Mouse (Mus musculus): Measurements from ENCODE around the gene Dnajc4.

The Dnajc4 gene

DNA sequence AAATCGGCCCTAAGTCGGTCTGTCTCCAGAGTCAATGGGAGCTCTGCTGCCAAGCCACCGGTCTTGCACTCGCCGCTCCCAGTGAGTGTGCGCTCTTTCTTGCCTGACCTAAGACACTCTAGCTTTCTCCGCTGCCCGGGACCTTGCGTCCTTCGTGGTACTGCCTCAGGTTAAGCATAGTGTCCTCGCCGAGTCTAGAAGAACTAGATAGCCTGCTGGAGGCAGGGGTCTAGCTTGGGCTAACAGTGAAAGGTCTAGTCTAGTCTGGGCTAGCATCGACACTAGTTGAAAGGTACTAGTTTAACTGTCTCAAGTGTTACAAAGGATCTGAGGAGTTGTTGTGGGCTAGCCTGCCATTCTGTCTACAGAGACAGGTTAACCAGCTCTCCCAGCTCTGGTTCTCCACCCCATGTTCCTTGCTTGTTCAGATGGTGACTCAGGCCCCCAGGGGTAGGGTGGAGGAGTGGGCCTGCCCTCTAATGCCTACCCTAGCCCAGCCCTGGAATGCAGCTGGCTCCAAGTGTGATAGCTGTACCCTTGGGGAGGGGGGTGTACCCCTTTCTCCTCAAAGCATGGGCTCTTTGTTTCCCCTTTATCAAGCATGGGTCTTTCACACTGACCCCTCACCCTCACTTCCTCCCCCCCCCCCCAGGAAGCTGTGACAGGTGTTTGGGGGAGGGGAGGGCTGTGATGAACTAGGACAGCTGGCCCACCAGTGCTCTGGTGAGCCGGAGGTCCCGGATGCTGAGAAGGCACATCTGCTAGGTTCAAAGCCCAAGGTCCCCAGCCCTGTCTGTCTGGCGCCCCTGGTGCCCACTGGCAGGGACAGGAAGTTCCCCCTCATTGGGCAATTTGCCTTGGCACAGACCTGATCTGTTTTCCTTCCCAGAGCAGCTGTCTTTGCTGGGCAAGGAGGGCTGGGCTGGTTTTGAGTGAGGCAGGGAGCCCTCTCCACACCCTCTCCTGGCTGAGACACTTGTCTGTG lies 16.5 kb downstream of the Dnajc4 start, which contains the start of gene Plcb3:
Plcb3 (minus strand) TSS at position 934 of the 985 bp plus-strand sequence.
- peak; percentile 48 for DNase-seq (ENCODE audit: low read depth, low spot score)

DNA sequence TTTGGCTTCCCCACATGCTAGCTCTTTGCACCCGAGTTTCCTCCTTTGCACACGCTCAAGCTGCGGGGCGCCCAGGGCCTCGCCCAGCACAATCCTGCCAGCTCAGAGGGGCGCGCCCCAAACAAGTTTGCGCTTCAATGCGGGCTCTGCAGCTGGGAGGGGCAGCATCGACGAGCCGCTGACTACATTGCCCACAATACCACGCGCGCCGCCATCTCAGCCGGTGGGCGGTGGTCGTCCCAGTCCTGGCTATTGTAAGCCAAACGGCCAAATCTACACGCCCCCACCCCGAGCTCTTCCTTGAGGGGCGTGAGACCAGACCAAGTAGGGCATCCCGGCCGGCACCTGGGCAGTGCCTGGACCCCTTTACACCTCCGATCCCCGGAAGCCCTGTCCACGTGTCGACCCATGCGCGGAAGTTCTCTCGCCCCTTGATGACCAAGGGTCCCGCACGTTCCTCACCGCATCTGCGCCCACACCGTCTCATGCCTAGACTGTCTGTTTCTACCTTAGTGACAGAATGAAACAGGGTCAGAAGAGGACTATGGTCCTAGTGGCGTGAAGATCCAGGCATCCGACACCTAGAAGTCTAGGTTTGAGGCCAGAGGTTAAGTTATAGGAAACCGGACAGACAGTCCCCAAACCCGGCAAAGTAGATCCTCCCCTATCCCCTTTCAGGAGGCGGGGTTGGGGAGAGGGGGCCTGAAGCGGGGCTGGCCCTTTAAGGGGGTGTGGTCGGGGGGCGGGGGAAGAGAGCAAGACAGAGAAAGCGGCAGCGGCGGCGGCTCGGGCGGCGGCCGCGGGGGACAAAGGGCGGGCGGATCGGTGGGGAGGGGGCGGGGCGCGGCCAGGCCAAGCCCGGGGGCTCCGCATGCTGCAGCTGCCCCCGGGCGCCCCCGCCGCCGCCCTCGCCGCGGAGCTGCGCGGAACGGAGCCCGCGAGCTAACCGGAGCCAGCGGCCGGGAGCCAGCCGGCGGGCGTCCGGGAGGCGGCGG lies 17.9 kb downstream of the Dnajc4 start, which contains the start of gene Ppp1r14b:
Ppp1r14b (plus strand) TSS at position 758 of the 995 bp plus-strand sequence.
- DNase-seq (ENCODE audit: low read depth, low spot score) = peak; percentile 96

DNA sequence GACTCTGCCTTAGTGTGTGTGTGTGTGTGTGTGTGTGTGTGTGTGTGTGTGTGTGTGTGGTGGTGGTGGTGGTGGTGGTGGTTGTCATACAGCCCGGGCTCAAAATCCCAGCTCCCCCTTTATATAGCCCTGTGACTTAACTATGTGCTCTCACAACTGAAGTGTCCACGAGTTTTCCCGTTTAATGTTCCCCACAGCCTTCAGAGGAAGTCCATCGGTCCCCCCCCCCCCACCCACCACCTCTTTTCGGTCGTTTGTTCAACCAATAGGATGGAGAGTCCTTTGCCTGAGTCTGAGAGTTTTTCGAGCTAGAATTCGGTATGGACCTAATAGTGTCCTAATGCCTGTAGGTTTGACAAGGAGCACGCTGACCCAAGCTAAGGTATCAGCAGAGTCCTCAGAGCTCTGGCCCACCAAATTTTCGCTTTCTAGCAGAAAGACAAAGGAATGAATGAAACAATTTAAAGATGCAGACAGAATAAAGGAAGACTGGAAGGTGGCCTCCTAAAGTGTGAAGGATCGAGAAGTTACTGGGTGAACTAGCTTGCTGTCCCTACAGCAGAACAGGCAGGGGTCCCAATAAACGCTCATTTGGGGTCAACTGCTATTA lies 18.7 kb downstream of the Dnajc4 start:
- DNase-seq (ENCODE audit: low read depth, low spot score) = no peak

DNA sequence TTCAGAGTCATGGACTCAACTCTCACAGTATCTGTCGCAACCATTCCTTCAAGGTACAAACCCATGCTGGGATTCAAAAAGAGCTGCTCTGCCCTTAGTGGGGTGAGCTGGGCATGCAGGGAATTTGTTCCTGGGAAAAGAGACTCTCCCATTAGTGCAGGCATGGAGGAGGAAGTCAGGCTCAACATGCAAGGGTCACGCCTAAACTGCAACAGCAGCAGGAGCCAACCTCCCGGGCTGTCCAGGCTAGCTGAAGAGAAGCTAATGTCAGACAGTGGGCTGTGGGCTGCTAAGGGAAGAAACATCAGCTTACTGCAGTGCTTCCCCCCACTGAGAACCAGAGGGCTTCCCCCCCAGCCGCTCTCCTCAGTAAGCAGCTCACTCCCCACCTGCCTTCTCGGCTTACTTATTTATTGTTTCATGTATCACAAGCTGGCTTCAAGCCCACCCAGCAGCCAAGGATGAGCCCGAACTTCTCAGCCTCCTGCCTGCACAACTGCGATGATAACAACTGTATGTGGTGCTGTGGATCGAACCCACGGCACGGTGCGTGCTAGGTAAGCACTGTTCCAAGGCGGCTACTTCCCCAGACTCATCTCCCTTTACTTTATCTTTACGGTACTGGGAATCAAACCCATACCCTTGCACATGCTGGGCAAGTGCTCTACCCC lies 20.0 kb downstream of the Dnajc4 start:
- no peak for DNase-seq (ENCODE audit: low read depth, low spot score)

DNA sequence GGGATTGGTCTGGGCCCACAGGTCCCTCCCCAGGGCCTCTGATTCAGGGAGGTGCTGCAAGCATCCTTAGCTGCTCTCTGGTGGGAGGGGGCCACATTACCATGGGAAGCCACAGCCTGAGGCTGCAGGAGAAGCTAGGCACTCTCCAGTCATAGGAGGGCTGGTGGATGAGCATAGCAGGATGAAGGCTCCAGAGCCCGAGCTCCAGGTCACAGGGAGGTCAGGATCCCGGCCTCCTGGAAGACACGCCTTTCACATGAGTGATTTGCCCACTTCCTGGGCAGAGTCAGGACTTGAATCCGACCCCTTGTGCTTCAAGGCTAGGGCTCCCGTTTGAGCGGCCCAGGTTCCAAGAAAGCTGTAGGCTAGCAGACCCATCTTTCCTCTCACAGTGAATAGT lies 20.7 kb downstream of the Dnajc4 start:
- DNase-seq (ENCODE audit: low read depth, low spot score) = peak; percentile 56

DNA sequence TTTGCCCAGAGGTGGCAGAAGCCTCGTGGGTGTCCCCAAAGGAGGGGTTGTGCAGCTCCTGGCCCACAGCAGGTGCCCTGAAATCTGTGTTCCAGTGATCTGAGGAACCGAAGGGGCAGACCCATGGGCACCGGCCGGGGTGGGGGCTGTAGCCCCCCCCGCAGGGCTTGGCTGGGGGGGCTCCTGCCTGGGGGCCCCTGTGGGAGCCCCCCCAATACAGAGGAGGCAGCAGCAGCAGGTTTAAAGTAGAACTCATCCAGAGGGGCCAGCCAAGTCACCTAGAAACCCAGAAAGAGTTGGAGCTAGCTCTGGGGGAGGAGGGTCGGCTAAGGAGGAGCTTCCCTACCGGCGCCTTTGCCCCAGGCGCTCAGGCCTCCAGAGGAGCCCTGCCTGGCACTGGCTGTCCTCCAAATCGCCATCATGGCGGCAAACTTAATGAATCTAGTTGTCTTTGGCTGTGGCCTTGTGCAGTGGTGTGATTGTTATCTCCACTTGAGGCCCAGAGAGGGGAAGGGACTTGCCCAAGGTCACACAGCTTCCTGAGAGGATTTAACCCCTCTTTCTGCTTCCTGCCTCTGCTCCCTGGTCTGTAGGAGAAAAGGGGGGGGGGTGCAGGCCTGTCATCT lies 21.8 kb downstream of the Dnajc4 start:
- peak; percentile 64 for DNase-seq (ENCODE audit: low read depth, low spot score)

DNA sequence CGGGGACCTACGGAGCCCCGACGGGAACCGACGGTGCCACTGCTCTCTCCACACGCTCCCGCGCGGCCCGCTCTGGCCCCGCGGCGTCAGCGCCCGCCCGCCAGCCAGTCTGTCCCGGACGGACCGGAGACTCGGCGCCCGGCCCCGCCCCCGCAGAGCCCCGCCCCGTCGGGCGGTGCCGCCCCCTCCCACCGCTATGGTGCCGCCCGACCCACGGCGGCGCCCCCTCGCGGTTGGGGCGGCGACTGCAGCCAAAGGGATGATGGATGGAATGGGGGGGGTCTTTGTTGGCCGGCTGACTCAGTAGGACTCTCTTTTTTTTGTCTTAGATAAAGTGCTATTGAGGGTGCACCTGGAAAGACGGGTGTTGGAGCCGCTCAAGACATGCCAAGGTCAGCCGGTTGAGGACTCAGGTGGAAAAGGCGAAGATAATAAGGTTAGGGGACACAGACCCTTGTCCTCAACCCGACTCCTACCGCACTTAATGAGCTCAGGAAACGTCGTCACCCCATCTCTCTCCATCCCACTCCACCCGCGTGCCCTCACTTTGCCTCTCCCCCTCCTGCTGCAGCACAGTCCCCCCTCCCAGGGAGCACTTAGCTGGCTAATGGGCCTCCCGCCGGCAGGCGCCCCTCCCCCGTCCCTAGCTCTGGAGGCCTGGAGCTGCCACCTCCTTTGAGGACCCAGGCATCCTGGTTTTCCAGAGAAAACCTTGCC lies 22.5 kb downstream of the Dnajc4 start:
- peak; percentile 82 for DNase-seq (ENCODE audit: low read depth, low spot score)

DNA sequence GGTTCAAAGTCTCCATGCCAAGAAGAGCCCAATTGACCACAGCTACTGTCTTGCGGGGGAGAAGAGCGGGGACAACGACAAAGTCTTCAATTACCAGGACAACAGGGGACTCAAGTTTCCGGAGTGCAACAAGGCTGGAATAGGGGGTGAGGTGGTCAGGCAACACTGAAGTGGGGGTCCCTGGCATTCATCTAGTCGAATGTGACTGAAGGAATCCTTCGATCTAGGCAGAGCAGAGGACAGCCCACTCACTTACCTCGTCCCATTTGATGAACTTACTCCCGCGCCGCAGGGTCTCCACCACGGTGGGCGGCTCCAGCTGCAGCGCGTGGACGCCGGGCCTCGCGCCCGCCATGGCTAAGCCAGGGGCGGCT lies 23.1 kb downstream of the Dnajc4 start:
- no peak for DNase-seq (ENCODE audit: low read depth, low spot score)

DNA sequence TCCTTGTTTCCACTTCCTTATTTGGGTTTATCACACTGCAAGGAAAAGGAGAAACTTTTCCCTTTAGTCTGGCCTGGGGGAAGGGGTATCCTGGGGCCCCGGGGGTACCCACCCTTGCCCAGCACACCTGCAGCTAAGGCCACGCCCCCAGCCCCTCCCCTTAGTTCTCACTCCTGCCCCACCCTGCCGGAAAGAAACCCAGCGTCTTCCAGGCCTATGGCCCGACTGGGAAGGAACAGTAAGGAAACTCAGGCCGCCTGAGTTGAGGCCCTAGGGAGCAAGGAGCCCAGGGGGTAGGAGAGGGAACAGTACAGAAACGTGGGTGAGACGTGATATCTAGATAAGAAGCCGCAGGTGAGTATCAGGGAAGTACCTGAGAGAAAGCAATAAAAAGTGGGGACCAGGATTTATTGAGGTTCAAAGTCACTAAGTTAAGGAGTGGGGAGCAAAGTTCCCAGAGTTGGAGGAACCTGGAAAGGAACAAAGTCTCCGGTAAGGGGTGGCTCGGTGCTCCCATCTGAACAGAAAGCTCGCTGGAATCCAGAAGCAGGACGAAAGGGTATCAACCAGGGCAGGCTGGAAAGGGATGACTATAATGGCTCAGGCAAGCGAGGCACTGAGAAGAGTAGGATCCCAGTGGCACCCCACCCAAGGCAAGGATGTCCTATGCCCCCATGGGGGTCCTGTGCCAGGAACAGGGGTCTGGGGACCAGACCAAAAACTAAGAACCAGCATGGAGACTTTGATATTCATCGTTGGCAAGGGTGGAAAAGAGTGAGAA lies 23.7 kb downstream of the Dnajc4 start:
- peak; percentile 53 for DNase-seq (ENCODE audit: low read depth, low spot score)

DNA sequence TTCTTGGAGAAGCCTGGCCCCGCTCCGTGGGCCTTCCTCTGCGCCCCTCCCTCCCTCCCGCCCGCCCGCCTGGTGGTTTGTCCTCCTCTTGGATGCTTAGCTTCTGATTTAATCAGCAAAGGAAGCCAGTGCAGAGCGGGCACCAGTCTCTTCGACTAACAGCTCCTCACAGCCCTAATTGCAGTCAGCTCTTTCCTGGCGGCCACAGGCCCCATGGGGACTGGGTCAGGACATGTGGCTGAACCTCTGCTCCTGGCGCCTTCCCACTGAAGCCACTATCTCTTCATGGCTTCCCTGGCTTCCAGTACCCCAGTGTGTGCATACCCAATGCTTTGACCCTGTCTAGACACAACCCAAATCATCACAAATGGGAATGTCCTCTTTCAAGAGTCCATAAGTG lies 35.9 kb downstream of the Dnajc4 start:
- no peak for DNase-seq (ENCODE audit: low read depth, low spot score)

DNA sequence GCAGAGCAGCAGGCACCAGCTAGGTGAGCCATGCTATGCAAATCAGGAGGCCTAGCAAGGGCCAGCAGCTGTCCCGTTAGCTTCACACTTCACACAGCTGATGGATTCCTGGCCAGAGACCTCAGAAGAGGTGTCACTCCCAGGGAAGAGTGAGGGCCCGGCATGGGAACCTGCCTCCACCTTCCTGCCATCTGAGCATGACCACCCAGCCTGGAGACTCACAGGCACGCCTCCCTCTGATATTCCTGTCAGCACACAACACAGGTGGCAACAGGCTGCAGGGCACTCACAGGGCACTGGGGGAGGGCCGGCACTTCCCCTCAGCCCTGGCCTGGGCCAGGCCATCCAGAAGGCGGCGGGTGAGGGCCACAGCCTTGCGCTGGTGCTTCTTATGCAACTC lies 36.9 kb downstream of the Dnajc4 start:
- DNase-seq (ENCODE audit: low read depth, low spot score) = no peak

DNA sequence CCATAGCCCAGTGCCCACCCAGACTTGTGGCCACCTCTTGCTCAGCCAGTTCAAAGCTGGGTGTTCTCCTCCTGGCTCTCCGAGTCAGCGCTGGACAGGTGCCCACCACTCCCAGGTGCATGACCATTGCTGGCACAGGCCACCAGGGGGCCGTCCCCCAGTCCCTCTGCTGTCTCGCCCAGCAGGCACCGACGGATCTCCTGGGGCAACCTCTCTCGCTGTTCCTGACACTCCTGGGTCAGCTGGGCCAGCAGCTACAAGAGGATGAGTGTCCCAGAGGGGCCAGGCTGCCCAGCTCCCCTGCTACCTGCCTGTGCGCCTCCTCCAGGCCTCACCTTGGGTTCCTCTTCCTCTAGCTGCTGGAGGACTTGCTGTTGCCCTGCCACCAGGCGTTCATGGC lies 38.3 kb downstream of the Dnajc4 start:
- DNase-seq (ENCODE audit: low read depth, low spot score) = peak; percentile 29

DNA sequence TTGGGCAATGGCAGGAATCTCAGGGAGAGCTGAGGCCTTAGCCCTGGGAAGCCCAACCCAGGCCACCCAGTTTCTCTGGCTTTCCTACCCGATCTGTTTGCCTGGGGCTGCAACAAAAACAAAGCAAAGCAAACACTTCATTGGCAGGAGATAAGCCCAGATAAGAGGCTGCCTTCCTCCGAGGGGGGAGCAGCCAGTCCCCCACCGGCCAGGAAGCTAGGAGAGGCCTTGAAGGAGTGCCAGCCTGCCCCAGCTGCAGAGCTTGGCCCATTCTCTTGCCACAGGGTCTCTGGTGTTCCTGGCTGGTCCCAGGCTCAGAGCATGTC lies 39.7 kb downstream of the Dnajc4 start:
- DNase-seq (ENCODE audit: low read depth, low spot score) = no peak

DNA sequence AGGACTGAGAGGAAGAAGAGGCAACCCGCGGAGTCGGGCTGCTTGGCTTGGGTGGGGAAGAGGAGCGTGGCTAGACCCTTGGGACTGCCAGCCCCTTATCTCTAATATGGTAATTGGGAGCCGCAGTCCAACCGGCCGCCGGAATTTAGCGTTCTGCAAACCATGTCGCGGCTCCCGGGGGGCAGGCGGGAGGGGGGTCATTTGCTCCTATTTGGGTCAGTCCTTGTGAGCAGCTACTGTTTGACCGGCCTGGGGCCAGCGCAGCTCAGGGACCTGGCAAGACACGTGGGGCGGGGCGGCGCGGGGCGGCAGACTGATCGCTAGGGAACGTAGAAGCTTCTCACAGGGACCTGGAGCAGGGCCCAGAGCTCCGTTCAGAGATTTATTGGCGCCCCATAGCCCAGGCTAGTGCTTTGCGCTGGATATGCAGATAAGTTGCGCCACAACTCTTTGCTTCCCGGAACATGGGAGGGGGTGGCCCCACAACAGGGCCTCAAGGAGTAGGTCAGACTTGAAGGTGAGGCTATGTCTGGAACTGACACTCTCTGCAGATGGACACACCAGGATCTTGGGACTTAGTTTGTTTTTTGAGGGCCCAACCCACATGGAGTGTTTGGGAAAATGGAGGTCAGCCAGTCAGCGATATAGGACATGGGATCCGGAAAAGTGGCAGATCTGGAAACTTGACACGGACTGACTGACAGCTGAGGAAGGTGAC lies 40.2 kb downstream of the Dnajc4 start:
- DNase-seq (ENCODE audit: low read depth, low spot score) = peak; percentile 54

DNA sequence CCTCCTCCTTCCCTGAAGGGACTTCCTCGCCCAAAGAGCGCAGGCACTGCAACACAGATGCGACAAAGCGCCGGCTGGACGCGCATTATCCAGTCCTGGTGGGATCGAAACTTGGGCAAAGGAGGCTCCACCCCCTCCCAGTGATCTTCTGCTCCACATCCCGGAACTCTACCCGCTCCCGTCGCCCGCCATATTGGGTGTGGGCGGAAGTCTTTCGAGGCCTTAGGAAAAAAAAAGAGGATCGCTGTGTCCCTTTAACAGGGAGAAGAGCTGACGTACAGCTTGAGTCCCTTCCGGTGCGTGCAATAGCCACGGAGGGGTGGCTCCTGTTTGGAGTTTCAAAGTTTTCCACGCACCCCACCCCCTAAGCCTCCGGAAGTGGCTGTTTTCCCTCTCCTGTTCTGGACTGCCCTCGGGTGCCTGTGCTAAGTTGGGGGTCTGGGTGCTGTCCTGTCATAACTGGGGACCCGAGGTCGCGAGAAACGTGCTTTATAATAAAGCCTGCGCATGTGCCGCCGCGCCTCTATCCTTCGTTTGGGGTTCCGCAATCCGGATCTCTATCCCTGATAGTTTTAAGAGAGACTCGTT lies 40.9 kb downstream of the Dnajc4 start:
- DNase-seq (ENCODE audit: low read depth, low spot score) = peak; percentile 94

DNA sequence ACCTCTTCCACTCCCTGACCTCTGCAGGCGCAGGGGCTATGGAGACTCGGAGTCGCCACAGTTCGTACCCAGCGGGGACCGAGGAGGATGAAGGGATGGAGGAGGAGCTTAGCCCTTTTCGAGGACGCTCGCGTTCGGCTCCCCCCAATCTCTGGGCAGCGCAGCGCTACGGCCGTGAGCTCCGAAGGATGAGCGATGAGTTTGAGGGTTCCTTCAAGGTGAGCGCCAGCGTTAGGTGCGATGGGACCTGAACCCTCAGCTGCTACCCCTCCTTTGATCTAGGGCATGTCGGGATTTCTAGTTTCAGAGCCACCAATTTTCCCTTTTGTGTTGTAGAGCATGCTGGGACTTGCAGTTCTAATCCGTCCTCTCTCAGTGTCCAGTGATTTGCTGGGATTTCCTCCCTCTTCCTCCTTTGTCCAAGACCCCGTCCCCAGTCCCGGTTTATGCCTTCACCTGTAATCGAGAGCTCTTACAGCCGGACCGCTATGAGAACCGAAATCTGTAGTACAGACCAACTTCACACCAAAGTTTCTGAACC lies 41.7 kb downstream of the Dnajc4 start:
- peak; percentile 60 for DNase-seq (ENCODE audit: low read depth, low spot score)

DNA sequence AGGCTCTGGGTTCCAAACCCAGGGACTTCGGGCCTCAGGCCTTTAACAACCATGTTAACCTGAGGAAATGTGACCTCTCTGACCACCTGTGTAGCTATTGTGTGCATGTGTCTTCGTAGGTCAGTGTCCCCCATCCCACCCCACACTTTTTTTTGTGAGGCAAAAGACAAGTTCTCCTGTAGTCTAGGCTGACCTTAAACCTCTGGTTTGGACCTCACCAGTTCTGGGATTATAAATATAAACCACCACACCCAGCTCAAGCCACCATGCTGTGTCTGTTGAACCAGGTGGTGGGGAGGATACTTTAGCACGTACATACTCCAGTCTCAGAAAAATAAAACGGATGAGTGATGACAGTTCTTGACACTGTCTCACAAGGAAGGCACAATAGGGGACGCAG lies 42.4 kb downstream of the Dnajc4 start:
- DNase-seq (ENCODE audit: low read depth, low spot score) = no peak

DNA sequence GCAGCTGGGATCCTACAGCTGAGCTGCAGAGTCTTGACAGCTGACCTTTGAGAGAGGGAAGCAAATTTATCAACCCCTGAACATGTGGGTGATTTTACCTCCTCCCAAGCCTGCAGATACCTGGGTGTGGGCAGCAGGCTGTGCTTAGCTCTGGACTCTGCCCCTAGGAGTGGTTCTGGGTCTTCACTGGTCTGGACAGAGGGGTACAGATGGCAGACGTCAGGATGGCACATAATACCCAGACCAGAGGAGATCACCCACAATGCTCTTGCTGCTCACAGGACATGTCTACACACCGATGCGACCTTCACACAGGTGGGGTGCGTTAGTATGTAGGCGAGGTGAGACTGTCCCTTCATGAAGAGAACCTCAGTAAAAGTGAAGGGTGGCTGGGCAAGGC lies 42.8 kb downstream of the Dnajc4 start:
- DNase-seq (ENCODE audit: low read depth, low spot score) = no peak

All from ZHBTc4 (cell line).